Mouse (Mus musculus): ENCODE measurements around the gene Zc3h12a.

Zc3h12a gene

DNA sequence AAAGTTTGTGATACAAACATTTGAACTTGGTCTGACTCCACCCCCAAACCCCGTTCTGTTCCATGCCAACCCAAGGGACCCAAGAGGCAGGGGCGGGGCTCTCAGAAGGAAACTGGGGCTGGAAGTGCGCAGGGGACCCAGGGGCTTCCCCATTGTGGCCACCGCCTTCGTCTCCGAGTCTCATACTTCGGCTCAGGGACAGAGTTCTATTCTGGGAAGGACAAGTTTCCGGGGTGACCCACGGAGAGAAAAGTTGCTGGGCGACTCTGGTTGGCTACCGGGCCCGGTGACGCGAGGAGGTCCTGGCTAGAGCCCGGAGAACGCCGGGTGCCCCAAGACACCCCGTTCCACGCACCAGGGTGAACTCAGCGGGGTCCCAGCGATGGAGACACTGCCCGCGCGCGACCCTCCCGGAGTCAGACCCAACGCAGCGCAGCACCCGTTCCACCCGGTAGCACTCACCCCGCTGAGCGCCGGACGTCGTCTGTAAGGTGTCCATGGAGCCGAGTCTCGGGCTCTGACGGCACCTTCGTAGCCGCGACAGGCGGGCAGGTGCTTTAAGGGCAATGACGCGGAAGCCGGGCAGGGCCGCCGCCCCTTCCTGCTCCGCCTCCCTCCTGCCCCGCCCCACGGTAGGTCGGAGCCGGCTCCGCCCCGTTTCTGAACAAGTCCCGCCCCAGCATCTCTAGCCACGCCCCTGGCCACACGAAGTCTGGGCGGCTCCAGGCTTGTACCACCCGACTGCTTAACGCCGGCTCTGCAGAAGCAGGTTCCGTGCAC lies at the start of gene Zc3h12a:
Zc3h12a (minus strand) TSS at position 536 of the 780 bp plus-strand sequence.
- in situ Hi-C loops (cut with MboI, MseI), result loop anchor here (5.0 to 10.0 kb wide), 4 partner anchors 60 to 1057 kb away; partner anchors contain the start of genes 1110065P20Rik, Dnali1, Fhl3 and Snip1

DNA sequence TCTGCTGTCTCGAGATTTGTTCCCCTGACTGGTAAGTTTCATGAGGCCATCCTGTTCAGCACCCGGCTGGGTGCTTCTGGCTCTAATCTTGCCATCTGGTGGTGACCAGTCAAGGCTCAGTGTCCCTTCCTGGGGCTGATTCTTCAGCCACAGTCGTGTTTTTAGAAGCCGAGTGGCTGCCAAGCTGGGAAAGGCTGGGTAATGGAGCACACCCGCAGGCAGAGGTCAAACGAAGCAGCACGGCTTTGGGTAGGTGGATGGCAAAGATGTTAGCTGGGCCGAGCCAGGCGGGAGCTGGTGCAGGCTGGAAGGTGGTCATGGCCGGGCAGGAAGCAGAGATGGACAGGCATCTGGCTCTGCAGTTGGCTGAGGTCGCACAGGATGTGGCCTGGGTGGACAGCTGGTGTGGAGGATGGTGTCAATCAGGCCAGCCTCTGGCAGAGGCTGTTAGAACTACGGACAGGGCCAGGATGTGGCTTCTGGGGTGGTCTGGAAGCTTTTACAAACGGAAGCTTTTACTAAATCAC lies 49.1 kb upstream of the Zc3h12a start:
- in situ Hi-C loops (cut with MboI, MseI), result no loop called here

DNA sequence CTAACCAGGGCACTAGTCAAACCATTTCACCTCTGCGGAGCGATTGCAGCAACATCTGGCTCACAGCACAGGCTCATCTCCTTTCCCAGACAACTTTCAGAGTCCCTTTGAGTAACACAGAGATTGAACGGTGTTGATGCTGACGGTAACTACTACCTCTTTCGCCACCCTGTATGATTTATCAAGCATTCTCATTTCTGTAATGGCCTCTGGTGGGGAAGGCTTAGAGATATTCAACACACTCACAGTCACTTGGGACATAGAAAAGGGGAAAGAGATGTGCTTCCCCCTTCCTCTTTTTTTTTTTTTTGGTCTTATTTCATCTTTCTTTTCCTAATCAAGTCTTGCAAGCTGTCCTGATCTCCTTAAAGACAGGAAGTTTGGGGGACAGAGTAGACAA lies 48.5 kb upstream of the Zc3h12a start:
- in situ Hi-C loops (cut with MboI, MseI), result no loop called here

DNA sequence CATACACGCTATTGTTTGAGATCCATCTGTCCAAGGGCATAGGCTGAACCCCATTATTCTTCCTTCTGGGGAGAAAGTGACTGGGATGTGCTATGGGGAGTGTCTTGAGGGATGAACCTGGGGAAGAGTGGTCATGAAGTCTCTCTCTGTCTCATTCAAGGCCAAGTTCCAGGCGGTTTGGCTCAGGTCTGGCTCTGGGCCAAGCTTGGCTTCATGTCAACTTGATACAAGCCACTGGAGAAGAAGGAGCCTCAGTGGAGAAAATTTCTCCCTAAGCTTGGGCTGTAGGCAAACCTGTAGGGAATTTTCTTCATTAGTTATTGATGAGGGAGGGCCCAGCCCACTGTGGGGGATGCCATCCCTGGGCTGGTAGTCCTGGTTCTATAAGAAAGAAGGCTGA lies 48.0 kb upstream of the Zc3h12a start:
- in situ Hi-C loops (cut with MboI, MseI), result no loop called here

DNA sequence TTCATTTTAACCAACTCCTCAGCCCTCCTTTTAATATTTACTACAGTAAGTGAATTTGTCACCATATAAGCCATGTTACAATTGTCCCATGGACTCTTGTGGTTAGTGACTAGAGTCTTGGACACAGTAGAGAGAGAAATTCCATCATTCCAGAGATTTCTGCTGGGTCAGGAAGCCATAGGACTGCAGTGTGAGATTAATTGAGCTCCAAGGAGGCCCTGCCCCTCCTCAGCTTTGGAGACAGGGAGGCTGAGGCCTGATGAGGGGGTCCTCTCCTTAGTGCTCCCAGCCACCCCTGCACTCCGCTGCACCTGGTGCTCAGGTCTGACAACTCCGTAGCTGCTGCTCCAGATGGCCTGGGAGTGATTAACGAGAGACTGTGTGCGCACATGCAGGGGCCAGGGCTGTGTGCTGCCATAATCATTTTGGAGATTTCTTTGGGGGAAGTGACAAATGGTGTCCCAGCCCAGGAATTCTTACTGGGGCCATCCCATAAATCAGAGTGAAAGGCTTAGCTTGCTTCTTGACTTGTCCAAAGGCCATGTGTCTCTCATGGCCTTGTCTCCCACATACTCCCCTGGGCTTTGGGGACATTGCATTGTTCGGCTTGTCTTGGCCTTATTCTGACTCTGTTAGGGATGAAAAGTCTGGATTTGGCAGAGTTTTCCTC lies 47.0 kb upstream of the Zc3h12a start:
- in situ Hi-C loops (cut with MboI, MseI), result no loop called here

DNA sequence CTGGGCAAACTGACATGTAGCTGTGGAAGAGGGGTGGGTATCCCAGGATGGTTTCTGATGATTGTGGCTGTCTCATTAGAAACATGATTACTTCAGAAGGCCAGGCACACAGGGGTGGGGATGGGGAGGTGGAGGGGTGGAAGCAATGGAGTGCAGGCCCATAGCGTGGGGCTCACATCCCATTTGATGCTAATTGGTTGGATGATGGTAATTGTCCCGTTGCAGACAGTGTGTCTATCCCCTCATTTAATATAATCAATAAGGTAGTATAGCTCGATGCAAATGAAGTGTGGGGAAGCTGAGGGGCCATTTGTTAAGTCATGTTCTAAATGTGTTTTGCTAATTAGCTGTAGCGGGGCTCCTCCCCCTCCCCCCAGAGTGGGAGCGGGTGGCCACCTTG lies 45.5 kb upstream of the Zc3h12a start:
- in situ Hi-C loops (cut with MboI, MseI), result no loop called here

DNA sequence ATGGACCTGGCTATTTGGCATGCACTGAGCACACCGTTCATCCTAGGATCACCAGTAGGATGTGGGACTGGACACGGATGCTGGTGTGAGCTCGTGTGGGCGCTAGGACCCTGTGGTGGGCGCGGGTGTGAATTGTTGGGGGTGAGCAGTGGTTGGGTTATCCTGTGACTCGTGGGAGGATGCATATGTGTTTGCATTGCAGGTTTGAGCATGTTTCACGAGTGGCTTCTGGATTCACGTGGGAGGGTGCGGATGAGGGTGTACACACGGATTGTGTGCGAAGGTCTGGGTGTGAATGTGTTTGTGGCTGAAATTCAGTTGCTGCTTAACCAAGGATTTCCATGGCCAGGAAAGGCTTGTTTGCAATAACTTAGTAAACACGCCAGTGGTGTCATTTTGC lies 45.1 kb upstream of the Zc3h12a start:
- in situ Hi-C loops (cut with MboI, MseI), result no loop called here

DNA sequence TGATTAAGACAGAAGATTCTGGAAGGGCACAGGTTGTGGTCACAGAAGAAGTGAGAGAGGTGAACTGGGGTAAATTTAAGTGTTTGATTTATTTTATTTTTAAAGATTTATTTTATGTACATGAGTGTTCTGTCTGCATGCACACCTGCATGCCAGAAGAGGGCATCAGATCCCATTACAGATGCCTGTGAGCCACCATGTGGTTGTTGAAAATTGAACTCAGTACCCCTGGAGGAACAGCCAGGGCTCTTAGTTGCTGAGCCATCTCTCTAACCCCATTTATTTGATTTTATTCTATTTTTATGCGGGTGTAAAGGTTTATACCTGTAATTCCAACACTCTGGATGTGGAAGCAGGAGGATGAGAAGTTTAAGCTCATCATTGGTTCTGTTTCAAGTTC lies 40.1 kb upstream of the Zc3h12a start:
- in situ Hi-C loops (cut with MboI, MseI), result no loop called here

DNA sequence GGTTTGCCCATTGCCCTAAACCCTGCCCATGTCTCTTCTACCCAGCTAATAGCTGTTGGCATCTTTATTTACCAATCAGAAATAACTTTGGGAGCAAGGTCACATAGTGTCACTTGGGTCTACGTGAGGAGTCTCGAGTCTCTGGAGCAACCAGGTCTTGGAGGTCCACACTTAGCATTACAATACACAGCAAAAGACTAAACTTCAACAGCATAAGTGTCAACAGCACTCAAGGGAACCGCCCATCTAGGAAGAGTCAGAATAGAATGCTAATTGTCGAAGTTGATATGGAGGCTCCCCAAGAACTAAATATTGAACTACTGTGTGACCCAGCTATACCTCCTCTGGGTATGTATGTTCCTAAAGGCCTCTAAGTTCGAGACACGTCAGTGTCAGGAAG lies 37.2 kb upstream of the Zc3h12a start:
- in situ Hi-C loops (cut with MboI, MseI), result no loop called here

DNA sequence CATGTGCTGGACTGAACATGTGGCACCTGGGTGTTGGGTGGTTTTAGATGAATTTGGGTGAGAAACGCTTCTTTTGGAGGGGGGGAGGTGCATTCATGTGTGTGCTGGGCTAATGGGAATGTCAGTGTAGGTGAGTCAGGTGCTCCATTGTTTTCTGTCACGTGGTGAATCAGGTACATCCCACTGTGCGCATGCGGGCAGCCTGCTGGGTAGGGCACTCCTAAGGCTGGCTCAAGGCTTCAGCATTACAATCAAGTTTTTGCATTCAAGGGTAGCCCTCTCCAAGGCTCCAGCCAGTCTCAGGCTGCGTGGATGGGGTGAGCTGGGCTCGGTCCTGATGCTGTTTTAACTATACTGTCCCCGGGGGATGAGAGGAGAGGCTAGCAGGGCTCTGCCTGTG lies 35.1 kb upstream of the Zc3h12a start:
- in situ Hi-C loops (cut with MboI, MseI), result no loop called here

DNA sequence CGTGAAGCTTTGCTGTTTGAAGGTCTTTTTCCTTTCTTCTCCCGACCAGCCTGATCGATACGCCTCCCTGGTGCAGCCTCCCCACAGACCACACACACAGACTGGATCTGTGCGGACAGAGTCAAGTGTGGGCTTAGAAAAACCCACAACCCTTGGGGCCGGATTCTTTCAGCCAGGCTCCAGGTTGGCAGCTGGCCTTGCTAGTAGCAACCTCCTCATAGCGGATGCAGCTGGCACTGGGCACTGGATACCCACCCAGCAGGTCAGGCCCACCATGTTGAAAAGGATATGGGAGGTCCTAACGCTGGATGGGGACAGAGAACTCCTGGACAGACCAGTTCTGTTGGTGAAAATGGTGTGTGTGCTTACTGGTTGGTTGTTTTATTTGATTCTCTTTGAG lies 33.8 kb upstream of the Zc3h12a start:
- in situ Hi-C loops (cut with MboI, MseI), result no loop called here

DNA sequence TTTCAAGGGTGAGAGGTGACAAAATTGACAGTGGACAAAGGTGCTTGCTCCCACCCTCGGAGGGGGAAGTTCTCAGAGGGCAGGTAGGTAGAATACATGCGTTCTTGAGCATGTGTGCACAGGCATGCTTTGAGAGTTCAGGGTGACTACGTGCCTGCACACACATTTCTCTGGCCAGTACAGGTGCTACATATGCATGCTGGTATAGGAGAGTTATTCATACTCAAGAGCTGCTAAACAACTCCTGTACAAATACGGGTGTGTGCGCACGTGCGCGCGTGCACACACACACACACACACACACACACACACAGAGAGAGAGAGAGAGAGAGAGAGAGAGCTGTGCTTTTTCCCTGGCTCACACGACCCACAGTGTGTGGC lies 33.3 kb upstream of the Zc3h12a start:
- in situ Hi-C loops (cut with MboI, MseI), result no loop called here

DNA sequence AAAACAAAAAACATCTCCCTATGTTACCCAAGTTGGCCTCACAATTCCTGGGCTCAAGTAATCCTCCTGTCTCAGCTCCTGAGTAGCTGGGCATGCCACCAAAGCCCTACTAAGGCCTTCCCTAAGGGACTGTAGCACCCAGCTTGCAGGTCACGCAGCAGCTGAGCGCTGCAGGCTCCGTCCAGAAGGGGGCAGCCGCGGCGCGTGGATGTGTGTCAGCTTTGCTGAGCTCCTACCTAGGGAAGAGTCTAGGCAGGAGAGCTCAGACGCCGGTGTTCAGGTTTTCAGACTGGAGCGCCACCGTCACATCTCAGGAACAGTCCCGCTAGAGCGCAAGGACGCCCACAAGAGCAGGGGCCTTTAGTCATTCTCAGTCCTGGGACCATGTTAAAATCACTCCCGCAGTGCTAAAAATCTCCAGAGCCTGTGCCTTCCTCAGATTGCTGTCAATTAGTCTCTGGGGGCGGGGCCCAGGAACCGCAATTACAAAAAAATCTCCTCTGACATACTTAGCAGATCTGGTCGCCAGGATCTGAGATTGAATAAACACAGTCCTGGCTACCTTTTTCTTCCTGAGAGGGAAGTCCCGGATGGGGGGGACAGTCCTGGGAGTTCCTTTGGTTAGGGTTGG lies 32.8 kb upstream of the Zc3h12a start:
- in situ Hi-C loops (cut with MboI, MseI), result no loop called here

DNA sequence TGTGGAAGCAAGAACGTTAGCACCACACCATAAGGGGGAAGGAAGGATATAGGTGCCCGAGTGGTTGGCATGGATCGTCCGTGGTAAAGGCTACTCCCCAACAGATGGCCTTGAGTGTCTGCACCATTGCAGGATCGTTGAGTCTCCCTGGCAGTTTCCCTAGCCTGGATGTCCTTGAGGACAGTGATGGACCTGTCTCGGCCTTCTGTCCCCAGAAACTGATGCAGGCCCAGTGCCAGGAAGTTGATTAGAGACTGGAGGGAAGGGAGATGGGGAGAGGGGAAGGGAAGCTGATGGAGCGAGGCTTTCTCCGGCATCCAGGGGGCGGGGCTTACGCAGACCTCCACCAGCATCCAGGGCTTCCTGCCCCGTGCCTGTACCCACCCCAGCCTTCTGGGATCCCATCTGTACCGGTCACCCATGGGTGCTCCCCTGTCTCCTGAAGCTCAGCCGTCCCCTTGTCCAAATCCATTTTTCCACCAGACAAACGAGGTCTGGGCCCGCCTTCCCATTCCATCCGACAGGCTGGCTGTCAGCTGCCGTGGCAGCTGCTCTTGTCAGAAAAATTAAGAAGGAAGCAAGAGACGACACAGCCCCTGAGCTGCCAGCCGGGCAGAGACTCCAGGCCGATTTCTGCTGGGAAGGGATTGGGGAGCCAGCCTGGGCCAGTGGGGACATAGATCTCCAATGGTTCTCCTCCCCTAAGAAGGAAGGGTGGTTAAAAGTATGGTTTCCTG lies 31.1 kb upstream of the Zc3h12a start:
- in situ Hi-C loops (cut with MboI, MseI), result no loop called here

DNA sequence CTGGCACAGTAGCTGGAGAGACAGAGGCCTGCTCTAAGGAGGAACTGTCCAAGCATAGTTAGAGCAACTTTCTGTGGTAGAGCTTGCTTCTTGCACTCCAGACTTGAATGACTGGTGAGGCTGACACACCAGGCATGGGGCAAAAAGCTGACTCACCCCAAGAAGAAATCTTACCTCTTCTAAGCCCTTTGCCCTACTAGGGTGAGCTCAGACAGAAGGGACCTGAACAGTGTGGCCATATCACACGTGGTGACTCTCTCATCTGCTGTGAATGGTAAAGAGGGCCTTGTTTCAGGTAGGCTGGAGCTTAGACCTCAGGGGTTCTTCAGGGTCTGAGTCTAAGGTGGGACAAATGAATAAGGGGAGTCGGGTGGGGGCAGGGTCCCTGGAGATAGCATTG lies 30.4 kb upstream of the Zc3h12a start:
- in situ Hi-C loops (cut with MboI, MseI), result no loop called here

DNA sequence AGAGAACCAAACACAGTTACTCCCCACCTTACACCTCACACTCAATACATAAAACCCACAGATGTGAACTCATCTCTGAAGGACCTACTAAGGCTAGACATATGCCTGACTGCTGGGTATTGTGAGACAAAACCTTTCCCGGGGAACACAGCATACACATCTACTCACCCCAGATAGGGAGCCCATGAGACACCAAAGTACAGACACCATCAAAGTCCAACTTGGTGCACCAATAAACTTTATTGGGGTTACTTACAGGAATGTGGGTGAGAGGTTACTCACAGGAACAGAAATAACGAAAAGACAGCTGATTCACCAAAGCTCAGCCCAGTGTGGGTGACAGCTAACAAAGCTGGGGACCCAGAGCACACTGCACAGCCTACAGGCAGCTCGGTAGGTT lies 29.7 kb upstream of the Zc3h12a start:
- in situ Hi-C loops (cut with MboI, MseI), result no loop called here

DNA sequence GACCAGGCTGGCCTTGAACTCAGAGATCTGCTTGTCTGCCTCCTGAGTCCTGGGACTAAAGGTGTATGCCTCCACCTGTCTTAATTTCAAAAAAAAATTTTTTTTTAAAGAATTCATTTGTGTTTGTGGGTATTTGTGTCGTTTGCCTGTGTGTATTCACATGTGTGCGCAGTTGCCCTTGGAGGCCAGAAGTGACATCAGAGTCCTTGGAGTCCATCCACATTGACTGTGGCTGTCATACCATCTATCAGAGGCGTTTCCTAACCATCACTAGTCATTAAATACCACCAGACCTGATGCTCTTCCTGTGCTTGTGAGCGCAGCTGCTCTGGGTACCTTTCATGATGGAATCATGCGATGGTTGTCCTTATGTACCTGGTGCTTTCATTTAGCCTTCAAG lies 28.0 kb upstream of the Zc3h12a start:
- in situ Hi-C loops (cut with MboI, MseI), result no loop called here

DNA sequence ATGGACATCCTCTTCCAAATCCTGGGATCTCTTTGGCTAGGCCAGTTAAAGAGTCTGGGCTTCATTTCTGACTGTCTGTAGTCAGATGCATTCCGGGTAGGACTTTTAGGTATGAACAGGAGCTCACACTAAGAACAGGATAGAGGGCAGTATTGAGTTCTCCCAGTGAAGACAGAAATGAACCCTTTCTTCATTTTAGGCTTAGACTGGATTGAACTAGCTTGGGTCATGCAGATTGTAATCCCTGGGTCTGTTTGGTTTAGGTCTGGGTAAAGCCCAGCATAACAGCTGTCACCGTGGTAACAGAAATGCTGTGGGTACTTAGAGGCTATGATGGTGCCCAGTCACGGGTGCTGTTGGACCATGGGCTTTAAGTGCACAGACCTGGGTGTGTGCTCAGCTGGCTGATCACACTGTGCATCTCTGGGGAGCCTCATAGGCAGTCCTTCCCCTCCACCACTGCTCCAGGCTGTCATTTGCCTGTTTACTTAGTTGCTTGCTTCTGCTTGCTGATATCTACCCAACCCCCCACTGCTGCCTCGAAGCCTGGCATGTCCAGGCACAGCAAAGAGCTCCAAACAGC lies 26.1 kb upstream of the Zc3h12a start:
- in situ Hi-C loops (cut with MboI, MseI), result no loop called here

DNA sequence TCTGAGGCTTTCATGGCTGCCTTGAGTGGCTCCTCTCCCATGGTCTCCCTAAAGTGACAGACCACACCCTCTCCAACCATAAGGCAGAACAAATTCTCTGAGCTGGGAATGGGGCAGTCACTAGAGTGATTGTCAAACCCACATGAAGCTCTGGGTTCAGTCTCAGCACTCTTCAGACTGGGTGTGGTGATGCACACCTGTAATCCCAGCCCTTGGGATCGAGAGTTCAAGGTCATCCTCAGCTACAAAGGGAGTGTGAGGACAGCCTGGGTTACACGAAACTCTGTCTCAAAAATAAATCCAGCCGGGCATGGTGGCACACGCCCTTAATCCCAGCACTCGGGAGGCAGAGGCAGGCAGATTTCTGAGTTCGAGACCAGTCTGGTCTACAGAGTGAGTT lies 24.8 kb upstream of the Zc3h12a start:
- in situ Hi-C loops (cut with MboI, MseI), result no loop called here

DNA sequence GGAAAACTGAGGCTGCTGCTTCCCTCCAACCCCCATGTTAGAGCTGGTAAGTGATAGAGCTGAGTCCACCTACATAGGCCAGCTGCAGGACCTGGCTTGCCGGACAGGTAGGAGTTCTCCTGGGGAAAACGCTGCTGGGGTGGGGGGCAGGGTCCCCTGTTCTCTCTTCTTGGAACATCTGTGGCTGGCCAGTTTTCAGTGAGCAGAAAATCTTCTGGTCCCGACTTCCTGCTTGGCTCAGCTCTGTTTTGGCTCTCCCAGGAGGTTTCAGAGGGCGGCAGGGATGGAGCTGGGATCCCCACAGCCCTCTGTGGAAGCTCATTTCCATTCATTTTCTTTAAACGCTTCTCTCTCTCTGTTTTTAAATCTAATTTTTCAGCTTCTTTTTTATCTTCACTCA lies 21.8 kb upstream of the Zc3h12a start:
- in situ Hi-C loops (cut with MboI, MseI), result no loop called here

DNA sequence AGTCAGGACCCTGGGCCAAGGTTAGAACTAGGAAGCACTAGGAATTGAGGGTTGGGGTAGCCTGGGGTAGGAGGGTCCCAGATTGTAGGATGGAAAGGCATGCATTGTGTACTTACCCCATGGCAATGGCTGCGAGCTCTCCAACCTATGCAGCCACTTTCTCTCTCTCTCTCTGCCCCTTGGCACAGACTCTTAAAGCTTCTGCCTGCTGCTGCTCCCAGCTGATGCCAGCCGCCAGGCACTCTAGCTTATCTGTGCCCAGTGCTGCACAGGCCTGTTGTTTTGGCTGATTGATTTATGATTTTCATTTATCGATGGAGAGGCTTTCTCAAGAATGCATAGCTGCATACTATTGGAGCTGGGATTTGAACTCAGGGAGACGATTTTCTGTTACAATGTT lies 20.3 kb upstream of the Zc3h12a start:
- in situ Hi-C loops (cut with MboI, MseI), result no loop called here

DNA sequence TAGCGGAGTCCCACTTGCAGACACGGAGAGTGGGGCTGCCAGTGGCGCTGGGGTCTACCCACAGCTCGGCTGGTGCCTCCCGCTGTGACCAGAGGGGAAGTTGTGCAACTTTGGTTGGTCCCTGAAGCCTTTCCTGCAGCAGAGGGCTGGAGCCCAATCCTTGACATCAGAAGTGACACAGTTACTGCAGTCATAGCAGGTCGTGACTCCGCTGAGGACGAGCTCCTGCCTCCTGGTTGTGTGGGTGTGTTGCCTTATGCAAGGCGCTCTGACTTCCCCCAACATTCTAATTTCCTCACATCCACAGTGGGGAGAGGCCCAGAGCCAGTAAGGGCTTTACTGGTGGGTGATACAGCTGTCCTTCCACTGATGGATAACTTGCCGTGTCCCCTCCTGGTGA lies 17.6 kb upstream of the Zc3h12a start:
- in situ Hi-C loops (cut with MboI, MseI), result no loop called here

All from T-helper 2 cell (primary cell).